Mouse (Mus musculus) v-Abl transformed pro-B cells (cell line): ENCODE measurements at regions not wholly inside any gene's neighbourhood (a gene's known extent, or its start where the extent isn't known, plus 50 kb on each side); places are given as distances from the start of the nearest gene placed in this dataset.

Experiments used
- in situ Hi-C, 2 experiments: fragments of 400-800 bp; cut with MboI; formaldehyde crosslinking; loops; one replicate each; pipeline ENCODE4 v1.15.1; 2025; ENCODE audit not compliant: unreplicated experiment in 2 of 2

DNA sequence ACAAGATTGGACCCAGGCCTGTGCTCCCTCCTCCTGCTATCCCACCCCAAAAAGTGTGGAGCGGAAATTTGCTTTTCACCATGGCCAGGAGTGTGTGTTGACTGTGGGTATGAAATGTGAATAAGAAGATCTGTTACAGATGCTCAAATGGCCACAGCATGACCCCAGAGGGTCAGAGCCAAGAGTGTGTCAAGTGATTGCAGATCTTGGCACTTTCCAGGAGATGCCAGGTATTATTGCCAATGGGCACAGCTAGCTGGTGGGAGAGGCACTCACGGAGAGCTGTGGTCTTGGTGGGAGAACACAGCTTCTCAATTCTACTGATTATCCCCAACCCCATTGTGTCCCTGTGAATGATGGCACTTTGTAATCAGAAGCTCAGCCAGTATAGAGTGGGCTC is 62.7 kb downstream of the Smim20 start:
- in situ Hi-C loops, result loop anchor here in 1 of 2 experiments (10.0 kb wide), 2 partner anchors 225 to 455 kb away; no protein-coding TSS in a partner anchor

DNA sequence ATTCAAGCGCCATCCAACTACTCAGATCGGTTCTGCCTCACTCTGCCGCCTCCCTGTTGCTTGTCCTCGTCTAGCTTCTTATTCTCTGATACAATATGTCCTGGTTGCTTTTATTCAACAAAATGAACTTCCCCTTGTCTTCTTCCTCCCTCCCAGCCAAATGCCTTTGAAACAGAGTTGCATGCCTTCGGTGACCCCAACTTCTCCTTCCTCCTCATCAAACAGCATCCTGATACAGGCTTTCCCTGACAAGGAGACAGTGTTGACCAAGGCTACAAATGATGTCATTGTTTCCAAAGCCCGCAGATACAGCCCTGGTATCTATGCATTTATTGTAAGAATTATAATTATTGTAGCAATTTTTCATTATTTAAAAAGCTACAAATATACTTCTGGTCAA is 69.8 kb downstream of the Smim20 start:
- in situ Hi-C loops, result no loop called here

DNA sequence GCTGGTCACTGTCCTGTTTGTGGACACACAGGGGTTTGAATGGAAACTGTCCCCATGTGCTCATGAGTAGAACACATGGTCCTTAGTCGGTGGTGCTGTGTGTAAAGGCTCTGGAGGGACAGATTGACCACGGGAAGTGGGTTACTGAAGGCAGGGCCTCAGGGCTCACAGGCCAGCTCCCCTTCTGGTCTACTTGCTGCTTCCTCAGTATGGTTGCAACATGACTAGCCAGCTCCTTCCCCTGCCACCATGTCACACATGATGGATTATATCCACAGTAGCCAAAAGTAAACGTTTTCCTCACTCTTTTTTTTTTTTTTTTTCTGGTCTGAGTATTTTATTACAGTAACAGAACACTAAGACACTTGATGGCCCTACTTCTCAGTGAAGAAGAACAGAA is 70.9 kb downstream of the Smim20 start:
- in situ Hi-C loops, result no loop called here

DNA sequence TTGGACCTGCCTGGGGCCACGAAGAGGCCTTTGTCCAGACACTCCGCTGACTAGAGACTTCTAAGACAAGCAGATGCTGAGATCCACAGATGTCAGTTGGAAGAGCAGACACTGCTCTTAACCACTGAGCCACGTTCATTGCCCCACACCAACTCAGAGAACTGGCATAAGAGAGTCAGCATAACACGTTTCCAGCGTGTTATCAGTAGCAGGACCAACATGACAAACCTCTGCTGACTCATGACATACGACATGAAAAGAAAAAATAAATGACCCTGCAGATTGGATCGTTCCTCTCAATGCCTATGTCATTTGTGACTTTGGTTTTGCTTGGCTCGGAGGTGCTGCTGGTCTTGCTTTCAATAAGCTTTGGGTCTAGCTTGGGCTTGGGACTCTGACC is 78.3 kb downstream of the Smim20 start:
- in situ Hi-C loops, result no loop called here

DNA sequence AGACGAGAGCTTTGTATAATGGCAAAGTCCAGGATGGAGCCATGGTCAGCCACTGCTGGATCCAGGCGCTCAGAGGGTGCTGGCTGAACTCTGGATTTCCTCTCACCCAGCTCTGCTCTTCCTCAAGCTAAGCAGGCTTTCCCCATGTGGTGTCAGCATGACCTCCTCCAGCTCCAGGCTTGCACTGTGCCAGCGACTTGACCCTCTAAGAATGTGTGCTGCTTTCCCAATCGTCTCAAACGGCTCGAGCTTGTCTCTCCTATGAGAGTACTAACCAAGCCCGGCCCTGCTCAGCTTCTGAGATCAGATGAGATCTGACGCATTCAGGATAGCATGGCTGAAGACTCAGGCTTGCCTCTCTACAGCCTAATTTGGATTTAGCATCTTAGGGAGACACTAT is 79.1 kb downstream of the Smim20 start:
- in situ Hi-C loops, result no loop called here

DNA sequence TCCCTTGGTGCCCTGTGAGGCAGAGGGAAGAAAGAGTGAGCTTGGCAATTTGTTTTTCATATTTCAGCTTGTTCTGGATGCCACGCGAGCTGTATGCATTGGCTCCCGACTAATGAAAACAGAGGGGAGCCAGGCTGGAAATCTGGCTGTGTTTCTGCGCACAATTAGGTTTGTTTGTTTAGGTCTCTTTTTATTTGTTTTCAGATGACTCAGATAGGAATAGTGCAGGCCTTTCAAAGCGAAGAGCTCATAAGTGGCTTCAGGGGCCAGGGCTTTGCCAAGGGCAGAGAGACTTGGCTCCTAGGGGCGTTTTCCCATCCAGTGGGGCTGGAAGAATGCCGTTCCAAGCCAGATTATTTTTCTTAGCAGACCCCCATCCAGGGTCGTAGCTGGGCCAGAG is 79.9 kb downstream of the Smim20 start:
- in situ Hi-C loops, result no loop called here

DNA sequence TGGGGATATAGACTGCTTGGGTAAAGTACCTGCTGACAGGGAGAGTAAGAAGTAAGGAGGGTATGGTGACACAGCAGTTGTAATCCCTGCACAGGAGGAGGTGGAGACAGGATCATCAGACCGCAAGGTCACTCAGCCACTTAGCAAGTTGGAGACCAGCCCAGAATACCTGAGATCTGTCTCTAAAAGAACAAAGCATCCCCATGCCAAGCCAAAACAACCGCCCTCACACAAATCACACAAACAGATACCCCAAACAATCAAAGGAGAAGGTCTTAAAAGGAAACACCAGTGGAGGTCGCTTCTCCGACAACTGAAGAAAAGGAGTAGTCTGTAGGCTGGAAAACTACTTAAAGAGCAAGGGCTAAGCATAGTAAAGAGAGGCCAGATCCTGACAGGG is 86.0 kb downstream of the Smim20 start:
- in situ Hi-C loops, result loop anchor here (5.0 to 25.0 kb wide), 3 partner anchors 509 to 762 kb away; no protein-coding TSS in a partner anchor

DNA sequence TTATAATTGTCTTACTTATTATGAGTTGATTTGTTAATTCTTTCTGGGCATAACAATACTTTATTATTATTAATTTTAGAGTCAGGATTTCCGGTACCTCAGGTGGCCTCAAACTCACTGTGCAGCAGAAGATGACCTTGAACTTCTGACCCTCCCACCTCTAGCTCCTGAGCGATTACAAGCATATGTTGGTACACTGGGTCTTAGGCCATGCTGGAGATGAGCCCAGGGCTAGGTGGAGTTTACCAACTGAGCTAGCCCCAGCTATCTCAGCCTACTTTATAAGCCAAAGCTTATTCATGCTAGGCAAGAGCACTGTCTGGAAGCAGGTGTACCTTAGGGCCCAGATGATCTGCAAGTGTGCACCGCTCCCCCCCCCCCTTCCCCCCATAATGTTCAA is 87.4 kb downstream of the Smim20 start:
- in situ Hi-C loops, result loop anchor here (5.0 to 25.0 kb wide), 3 partner anchors 508 to 761 kb away; no protein-coding TSS in a partner anchor

DNA sequence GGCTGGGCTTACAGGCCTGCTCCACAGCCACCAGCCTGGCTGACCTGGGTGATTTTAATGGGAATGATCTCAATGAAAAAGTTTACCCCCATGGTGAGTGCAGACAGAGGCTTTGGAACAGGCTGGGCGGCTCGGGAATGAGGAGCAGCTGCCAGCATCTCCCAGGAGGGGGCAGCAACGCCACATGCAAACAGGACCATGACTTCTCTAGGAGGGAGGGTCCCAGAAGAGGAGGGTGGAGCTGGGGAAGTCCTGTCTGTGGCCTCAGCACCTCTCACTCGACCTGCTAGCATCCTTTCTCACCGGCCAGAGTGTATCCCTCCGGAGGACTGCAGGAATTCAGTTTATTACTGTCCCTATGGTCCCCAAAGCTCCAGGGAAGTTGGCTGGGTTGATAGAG is 88.2 kb downstream of the Smim20 start:
- in situ Hi-C loops, result loop anchor here (5.0 to 25.0 kb wide), 5 partner anchors 237 to 760 kb away; no protein-coding TSS in a partner anchor

DNA sequence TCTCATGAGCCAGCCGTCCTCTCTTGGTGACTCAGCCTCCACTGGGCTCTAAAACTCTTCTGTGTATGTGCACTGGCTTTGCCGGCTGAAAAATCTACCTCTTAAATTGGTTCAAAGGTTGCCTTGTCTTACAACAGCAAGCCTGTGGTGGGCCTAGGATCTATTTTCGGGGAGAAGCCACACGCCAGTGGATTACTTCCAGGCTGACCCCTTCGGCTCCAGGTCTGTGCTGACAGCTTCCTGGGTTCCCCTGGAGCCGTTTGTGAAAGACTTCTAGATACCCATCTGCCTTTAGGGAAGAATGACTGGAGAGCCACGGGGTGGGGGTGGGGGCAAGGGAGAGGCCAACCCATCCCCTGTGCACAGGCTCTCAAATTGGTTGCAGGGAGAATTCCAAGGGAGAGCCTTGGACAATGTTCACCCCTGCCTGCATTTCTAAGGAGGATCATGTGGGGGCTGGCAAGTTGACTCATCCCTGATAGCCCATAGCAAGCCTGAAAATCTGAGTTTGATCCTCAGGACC is 90.3 kb downstream of the Smim20 start:
- in situ Hi-C loops, result loop anchor here (5.0 to 25.0 kb wide), 5 partner anchors 235 to 758 kb away; no protein-coding TSS in a partner anchor

DNA sequence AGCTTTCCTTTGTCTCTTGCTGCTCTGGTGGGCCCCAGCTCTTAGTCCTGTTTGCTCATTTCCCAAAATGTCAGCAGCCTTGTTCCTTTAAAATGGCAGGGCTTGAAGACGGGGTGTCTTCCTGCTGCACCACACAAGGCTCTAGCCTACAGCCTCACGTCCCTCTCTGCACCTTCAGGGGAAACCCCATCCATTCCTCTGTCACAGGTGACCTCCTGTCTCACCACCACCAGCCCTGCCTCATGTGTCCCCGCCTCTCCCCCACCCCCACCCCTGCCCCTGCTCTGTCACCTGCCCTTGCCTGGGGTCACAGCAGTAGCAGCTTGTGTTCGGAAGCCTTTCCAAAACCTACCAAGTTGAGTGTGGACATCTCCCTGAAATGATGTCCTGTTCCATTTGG is 91.3 kb downstream of the Smim20 start:
- in situ Hi-C loops, result loop anchor here (5.0 to 25.0 kb wide), 5 partner anchors 234 to 757 kb away; no protein-coding TSS in a partner anchor

DNA sequence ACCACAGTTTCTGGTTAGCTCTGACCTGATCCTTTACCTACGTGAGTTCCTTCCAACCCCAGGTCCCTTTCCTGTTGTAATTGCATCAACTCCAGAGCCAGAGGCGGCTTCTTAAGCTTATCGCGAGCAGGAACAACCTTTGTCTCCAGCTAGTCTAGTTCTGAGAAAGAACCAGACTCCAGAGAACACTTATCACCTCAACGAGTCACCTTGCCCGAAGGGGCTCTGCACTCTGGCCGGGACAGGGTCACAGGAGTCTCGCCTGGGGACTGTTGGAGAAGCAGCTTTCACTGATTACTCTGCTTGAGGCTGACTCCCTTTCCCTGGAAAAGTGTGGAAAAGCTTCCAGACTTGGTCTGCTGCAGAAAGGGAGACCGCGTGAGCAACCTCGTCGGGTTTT is 93.0 kb downstream of the Smim20 start:
- in situ Hi-C loops, result loop anchor here (5.0 to 25.0 kb wide), 5 partner anchors 232 to 755 kb away; no protein-coding TSS in a partner anchor

DNA sequence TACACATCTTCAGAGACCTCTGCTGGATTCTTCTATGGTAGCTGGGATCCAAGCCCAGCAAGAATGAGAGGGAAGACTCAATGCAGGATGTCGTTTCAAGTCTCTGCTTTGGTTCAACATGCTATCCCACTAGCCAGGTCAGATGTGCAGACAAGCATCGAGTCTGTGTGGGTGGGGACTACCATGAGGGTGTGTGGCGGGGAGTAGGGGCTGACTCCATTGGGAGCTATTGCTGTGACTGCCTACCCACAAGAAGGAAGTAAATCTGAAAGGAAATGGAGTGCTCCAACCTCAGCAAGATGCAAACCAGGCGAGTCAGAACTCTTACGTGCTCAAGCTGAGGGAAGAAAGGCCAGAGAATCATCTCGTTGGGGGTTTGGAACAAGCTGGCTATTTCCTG is 94.4 kb downstream of the Smim20 start:
- in situ Hi-C loops, result loop anchor here (25.0 kb wide), 1 partner anchor 501 kb away; no protein-coding TSS in a partner anchor

DNA sequence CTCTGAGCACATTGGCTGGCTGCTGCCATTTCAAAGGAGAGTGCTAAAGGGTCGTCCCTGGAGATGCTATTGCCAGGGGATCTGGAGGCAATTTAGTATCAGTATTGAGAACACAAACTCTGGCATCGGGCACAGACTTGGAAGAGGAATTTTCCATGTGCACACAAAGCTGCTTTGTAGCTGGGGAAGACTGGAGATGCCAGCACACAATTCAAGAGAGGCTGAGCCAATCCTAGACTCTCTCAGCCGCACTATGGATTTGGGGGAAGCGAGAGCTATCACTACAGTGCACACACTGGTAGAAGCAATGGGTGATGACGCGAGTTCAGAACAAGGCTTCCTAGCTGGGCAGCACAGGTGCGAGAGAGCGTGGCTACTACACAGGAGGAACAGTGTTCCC is 97.0 kb downstream of the Smim20 start:
- in situ Hi-C loops, result loop anchor here (25.0 kb wide), 1 partner anchor 498 kb away; no protein-coding TSS in a partner anchor

DNA sequence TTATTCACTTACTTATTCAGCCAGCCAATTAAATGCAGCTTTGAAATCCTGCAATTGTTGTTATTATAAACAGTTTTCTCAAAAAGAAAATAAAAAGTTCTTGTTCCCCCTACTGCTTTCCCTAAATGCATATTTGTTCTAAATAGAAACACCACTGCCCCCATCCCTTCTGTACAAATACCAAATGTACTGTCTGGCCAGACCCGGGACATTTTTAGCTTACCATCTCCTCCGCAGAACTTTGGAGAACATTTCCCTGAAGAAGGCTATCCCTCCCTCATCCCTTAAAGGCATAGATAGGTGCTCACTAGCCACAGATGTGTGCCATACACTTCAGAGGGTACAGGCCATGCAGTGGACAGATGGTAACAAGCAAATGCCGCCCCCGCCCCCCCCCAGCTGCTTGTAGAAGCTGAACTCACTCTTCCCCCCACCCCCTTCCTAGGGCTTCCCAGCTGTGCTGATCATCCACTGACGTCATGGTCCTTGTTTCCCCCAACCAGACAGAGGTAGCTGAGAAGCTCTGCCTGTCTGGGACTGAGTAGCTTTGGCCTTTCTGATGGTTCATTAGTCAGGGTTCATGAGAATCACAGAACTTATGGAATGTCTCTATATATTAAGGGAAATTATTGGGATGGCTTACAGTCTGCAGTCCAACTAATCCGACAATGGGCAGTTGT is 98.9 kb upstream of the Rbpj start:
- in situ Hi-C loops, result loop anchor here (25.0 kb wide), 1 partner anchor 495 kb away; no protein-coding TSS in a partner anchor

DNA sequence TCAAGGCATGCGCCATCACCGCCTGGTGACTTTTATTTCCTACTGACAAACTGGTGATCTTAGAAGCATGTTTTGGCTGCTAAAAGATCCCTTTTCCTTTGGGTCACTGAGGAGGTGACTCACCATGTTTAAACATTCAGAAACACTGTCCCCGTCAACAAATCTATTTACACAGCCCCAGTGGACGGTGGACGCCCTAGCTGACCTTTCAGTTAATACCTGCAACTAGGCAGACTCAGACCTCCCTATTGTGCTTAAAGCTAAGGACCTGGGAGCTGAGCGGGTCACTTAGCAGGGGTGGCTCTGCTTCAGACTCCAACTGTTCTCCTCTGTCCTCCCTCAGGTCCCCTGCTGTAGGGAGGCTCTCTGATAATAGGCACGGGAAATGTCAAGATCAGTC is 95.7 kb upstream of the Rbpj start:
- in situ Hi-C loops, result loop anchor here (25.0 kb wide), 1 partner anchor 492 kb away; no protein-coding TSS in a partner anchor

DNA sequence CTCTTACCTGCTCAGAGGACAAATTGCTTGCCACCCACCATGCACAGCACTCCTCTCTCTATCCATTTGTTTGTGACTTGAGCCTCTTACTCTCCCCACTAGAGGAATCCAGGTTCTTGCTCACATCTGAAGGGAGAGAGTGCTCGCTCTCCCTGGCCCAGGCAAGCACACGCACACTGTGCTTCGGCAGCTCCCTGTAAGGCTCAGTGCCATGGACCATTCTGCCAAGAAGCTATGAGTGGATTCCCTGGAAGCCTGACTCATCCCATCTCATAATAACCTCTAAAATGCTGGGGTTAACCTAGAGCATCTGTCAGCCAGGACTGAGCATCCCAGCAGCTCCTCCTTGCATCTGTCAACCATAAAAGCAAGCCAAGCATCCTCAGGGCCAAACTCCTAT is 94.3 kb upstream of the Rbpj start:
- in situ Hi-C loops, result loop anchor here (25.0 kb wide), 1 partner anchor 491 kb away; no protein-coding TSS in a partner anchor

DNA sequence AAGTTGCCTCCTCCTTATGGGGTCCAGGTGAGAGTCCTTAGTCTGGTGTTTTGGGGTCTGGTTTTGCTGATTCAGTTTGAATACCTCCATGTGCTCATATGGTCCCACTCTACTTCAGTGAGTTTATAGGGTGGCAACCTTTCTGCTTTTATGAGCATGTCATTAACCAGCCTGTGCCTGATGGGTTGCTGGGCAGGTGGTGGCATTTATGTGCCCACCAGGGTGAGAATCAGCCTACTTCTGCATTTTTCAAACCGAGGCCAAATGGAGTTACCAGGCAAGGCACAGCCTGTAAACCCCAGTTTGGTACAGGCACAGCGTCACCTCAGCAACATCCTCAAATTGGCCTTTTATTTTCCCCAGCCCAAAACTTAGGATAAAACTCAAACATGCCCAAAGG is 92.6 kb upstream of the Rbpj start:
- in situ Hi-C loops, result loop anchor here (25.0 kb wide), 1 partner anchor 489 kb away; no protein-coding TSS in a partner anchor

DNA sequence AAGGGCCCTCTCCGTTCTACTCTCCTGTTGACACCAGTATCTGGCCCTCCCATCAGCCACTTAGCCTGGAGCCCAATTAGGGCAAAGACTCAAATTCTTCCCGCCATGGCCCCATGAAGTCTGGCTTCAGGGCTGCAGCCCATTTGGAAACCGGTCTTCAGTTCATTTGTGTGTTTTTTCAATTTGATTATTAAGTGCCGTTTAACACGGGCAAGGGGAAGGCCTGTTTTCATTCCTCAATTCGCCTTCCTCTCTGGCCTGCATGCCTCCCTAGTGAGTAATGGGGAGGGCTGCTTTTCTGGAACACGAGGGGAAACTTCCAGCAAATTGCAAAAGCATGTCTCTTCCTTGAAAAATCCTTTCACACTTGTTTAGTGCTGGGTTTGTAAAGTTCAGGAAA is 89.1 kb upstream of the Rbpj start:
- in situ Hi-C loops, result no loop called here

DNA sequence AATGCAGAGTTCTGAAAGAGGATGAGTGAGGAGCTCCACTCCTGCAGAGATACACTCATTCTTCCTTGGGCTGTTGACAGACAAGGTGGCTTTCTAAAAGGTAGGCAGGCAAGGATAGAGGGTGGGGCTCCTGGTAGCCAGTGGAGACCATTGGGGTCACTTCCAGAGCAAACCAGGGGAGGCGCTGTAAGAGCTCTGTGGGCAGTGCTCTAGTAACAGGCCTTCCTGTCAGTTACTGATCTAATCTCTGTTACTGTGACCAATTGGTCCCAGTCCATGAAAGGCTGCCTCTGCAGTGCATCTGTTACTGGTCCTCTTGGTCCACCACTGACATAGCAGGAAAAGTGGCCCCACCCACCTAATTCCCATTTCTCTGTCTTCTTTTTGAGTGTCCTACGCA is 88.3 kb upstream of the Rbpj start:
- in situ Hi-C loops, result no loop called here

DNA sequence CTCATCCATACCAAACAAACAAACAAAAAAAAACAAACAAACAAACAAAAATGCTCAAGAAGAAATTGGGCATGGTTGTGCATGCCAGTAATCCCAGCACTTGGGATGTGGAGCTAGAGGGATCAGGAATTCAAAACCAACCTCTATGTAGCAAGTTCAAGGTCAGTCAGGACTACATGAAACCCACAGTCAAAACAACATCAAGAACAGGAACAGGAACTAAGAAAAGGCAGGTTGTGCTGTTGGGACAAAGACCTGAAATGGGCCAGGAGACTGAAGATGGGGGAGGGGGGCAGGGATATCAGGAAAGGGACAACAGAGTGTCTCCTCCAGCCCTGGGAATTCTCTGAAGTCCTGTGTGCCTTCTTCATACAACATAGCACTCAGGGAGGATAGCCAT is 87.8 kb upstream of the Rbpj start:
- in situ Hi-C loops, result no loop called here

DNA sequence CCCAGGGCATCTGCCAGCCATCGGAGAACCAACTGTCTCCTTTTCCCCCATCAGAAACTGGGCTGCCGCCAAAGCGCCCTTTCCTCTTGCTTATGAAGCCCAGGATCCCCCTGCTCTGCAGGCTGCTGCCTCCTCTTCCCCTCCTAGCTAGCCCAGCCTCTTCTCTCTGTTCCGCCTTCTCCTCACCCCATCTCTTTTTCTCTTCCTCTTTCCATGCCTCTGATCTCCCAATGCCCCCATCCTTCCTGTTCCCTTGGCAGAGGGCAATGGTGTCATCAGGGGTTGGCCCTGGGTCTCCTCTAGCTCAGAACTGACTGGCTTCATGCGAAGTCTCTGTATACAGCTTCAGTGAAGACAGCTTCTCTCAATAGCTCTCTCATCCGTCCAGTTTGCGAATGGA is 87.4 kb upstream of the Rbpj start:
- in situ Hi-C loops, result no loop called here
